Mouse (Mus musculus): Measurements from ENCODE around the gene Nr5a1. TPM values are rescaled to one million over a fixed set of nuclear protein-coding genes. Genes with fewer than 3 reads are reported as not detected.

Gene Nr5a1
- polyA plus RNA-seq, 1 experiment from 2014 or later: 0.09 TPM

- Histone ChIP-seq H3K4me1 (replicated peaks) (peaks cover 8% of the 10 kb centered on the region; the same call in 1 of the 2 replicates), H3K27ac (no peak overlapping the region), H3K36me3 (no peaks in the 10 kb centered on the region), H3K4me3 (no peak overlapping the region), H3K9ac (no peak overlapping the region), H3K9me3 (no peaks in the 10 kb centered on the region), H3K27me3 (peaks cover 20% of the 10 kb centered on the region; the same call in 1 of the 2 replicates), H3K4me2 (peak overlapping the region; percentile 40)
- ATAC-seq (ENCODE audit: low FRiP score): peak; percentile 72; the same call in 1 of the 2 replicates
- 16% methylated on average over 17 of the region's 17 CpGs for WGBS
Measured at GRCm38 (mm10) chr2:38668802-38669580, 45.4 kb downstream of the Nr5a1 start.

GRCm38 (mm10) chr2:38661398-38661797 is 52.9 kb downstream of the Nr5a1 start:
- H3K4me2 ChIP-seq: no peak overlapping the region
- H3K9me3 ChIP-seq: no peaks in the 10 kb centered on the region
- H3K36me3 ChIP-seq: no peaks in the 10 kb centered on the region
- no peak overlapping the region for H3K9ac ChIP-seq
- no peak overlapping the region for H3K27ac ChIP-seq
- H3K27me3 ChIP-seq: 0 out of 2 replicates have a peak, but pooled peaks cover 3% of the 10 kb centered on the region
- no peaks in the 10 kb centered on the region; the same call in 1 of the 2 replicates for H3K4me1 ChIP-seq (replicated peaks)
- ATAC-seq (ENCODE audit: low FRiP score): no peak
- 0% methylated on average over 1 of the region's 1 CpGs for WGBS
- H3K4me3 ChIP-seq: no peak overlapping the region

DNA sequence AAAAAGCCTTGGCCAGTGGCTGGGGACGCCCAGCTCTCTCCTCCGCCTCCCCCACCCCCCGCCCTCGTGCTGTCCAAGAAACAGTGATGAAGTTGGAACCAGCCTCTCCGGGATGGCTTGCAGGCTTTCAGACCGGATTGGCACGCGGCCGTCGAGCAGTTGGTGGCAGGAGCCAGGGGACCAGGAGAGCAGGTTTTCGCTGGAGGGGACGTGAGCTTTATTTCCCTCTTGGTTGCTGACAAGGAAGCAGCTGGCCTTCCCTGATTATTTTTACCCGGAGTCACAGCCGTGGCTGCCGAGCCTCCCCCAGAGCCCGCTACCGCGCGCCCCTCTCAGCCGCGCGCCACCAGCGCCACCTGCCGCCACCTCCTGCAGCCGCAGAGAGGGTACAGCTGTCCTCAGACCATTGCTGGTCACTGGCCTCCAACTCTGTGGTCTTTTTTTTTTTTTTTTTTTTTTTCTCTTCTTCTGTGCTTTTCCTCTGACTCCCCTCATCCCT is 56.0 kb downstream of the Nr5a1 start:
- Histone ChIP-seq H3K9ac (peak overlapping the region; percentile 62), H3K4me3 (peak overlapping the region; percentile 40), H3K27me3 (0 out of 2 replicates have a peak, but pooled peaks cover 6% of the 10 kb centered on the region), H3K4me1 (replicated peaks) (no peaks in the 10 kb centered on the region; the same call in 1 of the 2 replicates), H3K4me2 (peak overlapping the region; percentile 60), H3K36me3 (no peaks in the 10 kb centered on the region), H3K27ac (peak overlapping the region; percentile 55; the same call in 1 of the 2 replicates), H3K9me3 (no peaks in the 10 kb centered on the region)
- WGBS: 1% methylated on average over 25 of the region's 25 CpGs
- peak; percentile 94 for ATAC-seq (ENCODE audit: low FRiP score)

DNA sequence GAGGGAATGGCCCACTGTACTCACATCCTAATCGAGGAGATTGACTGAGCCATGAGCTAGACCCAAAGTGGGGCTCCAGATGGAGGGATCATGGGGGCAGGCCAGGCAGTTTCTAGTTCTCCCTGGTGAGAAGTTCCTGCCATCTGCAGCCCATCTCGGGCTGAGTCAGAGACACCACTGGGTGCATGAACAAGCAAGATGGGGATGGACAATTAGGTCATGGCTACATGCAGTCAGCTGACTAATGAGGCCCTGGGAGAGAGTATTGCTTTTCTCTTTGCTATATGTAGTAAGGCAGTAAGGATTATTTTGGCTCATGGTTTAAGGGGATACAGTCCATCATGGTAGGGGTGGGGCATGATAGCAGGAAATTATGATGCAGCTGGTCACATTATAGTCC is 60.6 kb downstream of the Nr5a1 start:
- H3K4me2 ChIP-seq: no peak overlapping the region
- 0 out of 2 replicates have a peak, but pooled peaks cover 8% of the 10 kb centered on the region for H3K27me3 ChIP-seq
- no peak overlapping the region for H3K27ac ChIP-seq
- WGBS: 83% methylated on average over 2 of the region's 2 CpGs
- ATAC-seq (ENCODE audit: low FRiP score): no peak
- H3K9ac ChIP-seq: no peak overlapping the region
- no peaks in the 10 kb centered on the region for H3K9me3 ChIP-seq
- H3K4me3 ChIP-seq: no peak overlapping the region
- peaks cover 3% of the 10 kb centered on the region for H3K4me1 ChIP-seq (replicated peaks)
- no peaks in the 10 kb centered on the region for H3K36me3 ChIP-seq

DNA sequence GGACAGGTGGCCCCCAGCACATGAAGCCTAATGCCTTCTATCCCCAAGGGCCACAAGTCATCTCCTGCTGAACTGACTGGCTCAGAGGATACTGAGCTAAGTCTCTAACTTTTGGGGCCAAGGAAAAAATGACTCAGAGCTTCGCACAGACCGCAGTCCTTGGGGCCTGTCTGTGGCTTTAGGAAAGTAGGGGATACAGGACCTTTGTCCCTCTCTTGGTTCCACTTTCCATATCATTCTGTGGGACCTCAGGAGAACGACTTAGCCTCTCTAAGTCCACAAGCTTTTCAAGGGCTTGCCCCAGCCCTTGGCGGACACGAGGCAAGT is 61.1 kb downstream of the Nr5a1 start:
- 0 out of 2 replicates have a peak, but pooled peaks cover 8% of the 10 kb centered on the region for H3K27me3 ChIP-seq
- H3K4me2 ChIP-seq: no peak overlapping the region
- no peaks in the 10 kb centered on the region for H3K9me3 ChIP-seq
- peaks cover 3% of the 10 kb centered on the region; the same call in 1 of the 2 replicates for H3K4me1 ChIP-seq (replicated peaks)
- WGBS: 91% methylated on average over 5 of the region's 5 CpGs
- H3K9ac ChIP-seq: peak overlapping the region; percentile 13; the same call in 1 of the 2 replicates
- H3K4me3 ChIP-seq: no peak overlapping the region
- H3K36me3 ChIP-seq: no peaks in the 10 kb centered on the region
- ATAC-seq (ENCODE audit: low FRiP score): no peak
- H3K27ac ChIP-seq: no peak overlapping the region

GRCm38 (mm10) chr2:38652565-38653292 is 61.6 kb downstream of the Nr5a1 start:
- H3K4me2 ChIP-seq: no peak overlapping the region
- ATAC-seq (ENCODE audit: low FRiP score): no peak
- H3K27me3 ChIP-seq: 0 out of 2 replicates have a peak, but pooled peaks cover 8% of the 10 kb centered on the region
- no peaks in the 10 kb centered on the region for H3K36me3 ChIP-seq
- H3K9me3 ChIP-seq: no peaks in the 10 kb centered on the region
- H3K9ac ChIP-seq: peak overlapping the region; percentile 13; the same call in 1 of the 2 replicates
- 69% methylated on average over 10 of the region's 10 CpGs for WGBS
- H3K4me1 ChIP-seq (replicated peaks): peaks cover 5% of the 10 kb centered on the region
- H3K4me3 ChIP-seq: no peak overlapping the region
- 0 out of 2 replicates have a peak overlapping the region, but pooled peaks have one; percentile 20 for H3K27ac ChIP-seq

DNA sequence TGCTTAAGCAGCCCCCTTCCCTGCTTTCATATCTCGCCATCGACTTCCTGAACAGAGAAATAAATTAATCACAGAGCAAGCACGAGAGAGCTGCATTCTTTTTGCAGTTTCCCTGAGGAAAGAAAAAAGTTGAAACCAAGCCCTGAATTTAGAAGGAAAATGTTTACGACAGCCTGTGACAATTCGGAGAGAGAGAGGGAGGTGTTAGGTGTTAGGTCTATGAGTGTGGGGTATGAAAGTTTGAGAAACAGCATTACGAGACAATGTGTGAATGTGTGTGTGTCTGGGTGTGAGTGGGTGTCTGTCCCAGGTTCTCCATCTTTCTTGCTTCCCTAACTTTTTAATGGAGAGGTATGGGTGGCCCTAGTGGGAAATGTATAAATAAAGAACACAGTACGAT is 62.2 kb downstream of the Nr5a1 start:
- Histone ChIP-seq H3K27ac (no peak overlapping the region), H3K4me3 (no peak overlapping the region), H3K36me3 (no peaks in the 10 kb centered on the region), H3K27me3 (0 out of 2 replicates have a peak, but pooled peaks cover 8% of the 10 kb centered on the region), H3K4me1 (replicated peaks) (peaks cover 11% of the 10 kb centered on the region), H3K9ac (no peak overlapping the region), H3K4me2 (no peak overlapping the region), H3K9me3 (no peaks in the 10 kb centered on the region)
- WGBS: 79% methylated on average over 7 of the region's 7 CpGs
- no peak for ATAC-seq (ENCODE audit: low FRiP score)

DNA sequence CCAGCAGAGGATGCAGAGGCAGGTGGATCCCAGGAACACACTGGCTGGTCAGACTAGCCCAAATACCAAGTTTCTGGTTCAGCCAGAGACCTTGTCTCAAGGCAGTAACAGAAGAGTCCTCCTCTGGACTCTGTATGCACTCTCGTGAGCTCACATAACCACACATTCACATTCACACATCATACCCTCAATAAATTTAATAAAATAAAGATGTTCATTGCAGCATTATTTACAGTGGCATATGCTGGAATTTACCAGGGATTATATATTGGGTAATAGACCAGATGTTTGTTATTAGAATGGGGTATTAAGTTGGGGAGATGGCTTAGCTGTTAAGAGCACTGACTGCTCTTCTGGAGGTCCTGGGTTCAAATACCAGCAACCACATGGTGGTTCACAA is 64.0 kb downstream of the Nr5a1 start:
- no peak overlapping the region for H3K27ac ChIP-seq
- 81% methylated on average over 1 of the region's 1 CpGs for WGBS
- no peaks in the 10 kb centered on the region for H3K36me3 ChIP-seq
- H3K4me3 ChIP-seq: no peak overlapping the region
- no peak overlapping the region for H3K9ac ChIP-seq
- no peaks in the 10 kb centered on the region for H3K9me3 ChIP-seq
- no peak overlapping the region for H3K4me2 ChIP-seq
- 0 out of 2 replicates have a peak, but pooled peaks cover 2% of the 10 kb centered on the region for H3K27me3 ChIP-seq
- H3K4me1 ChIP-seq (replicated peaks): peaks cover 19% of the 10 kb centered on the region
- no peak for ATAC-seq (ENCODE audit: low FRiP score)

- no peak overlapping the region for H3K4me3 ChIP-seq
- H3K27ac ChIP-seq: peak overlapping the region; percentile 76
- WGBS: 86% methylated on average over 7 of the region's 7 CpGs
- H3K36me3 ChIP-seq: no peaks in the 10 kb centered on the region
- H3K9me3 ChIP-seq: no peaks in the 10 kb centered on the region
- 0 out of 2 replicates have a peak overlapping the region, but pooled peaks have one; percentile 19 for H3K9ac ChIP-seq
- 0 out of 2 replicates have a peak, but pooled peaks cover 2% of the 10 kb centered on the region for H3K27me3 ChIP-seq
- H3K4me2 ChIP-seq: no peak overlapping the region
- ATAC-seq (ENCODE audit: low FRiP score): no peak
- H3K4me1 ChIP-seq (replicated peaks): peaks cover 27% of the 10 kb centered on the region
Measured at GRCm38 (mm10) chr2:38647661-38648060, 66.7 kb downstream of the Nr5a1 start.

DNA sequence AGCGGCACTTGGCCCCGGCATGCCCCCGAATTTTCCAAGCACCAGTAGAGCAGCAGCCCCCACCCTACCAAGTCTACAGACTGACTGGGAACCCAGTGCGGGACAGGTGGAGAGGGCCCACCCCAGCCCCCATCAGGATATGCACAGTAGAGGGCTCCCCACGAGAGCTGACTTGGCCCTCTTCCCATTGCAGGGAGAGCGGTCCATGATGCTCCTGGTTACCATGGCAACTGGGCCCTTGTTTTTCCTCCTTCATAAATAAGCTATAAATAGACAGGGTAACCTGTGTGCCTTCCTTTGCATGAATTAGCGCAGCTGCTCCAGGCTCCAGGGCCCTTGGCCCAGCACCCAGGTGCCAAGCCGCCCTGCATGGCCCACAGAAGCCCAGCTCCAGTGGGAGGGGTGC is 67.1 kb downstream of the Nr5a1 start:
- WGBS: 52% methylated on average over 8 of the region's 8 CpGs
- H3K4me1 ChIP-seq (replicated peaks): peaks cover 31% of the 10 kb centered on the region
- H3K36me3 ChIP-seq: no peaks in the 10 kb centered on the region
- no peak overlapping the region for H3K4me2 ChIP-seq
- H3K4me3 ChIP-seq: no peak overlapping the region
- 0 out of 2 replicates have a peak, but pooled peaks cover 2% of the 10 kb centered on the region for H3K27me3 ChIP-seq
- 0 out of 2 replicates have a peak overlapping the region, but pooled peaks have one; percentile 19 for H3K9ac ChIP-seq
- H3K9me3 ChIP-seq: no peaks in the 10 kb centered on the region
- ATAC-seq (ENCODE audit: low FRiP score): peak; percentile 55
- H3K27ac ChIP-seq: peak overlapping the region; percentile 76

GRCm38 (mm10) chr2:38645936-38646335 is 68.4 kb downstream of the Nr5a1 start:
- Histone ChIP-seq H3K27ac (no peak overlapping the region), H3K4me2 (no peak overlapping the region), H3K4me1 (replicated peaks) (peaks cover 31% of the 10 kb centered on the region), H3K4me3 (no peak overlapping the region), H3K36me3 (peaks cover 11% of the 10 kb centered on the region), H3K27me3 (0 out of 2 replicates have a peak, but pooled peaks cover 2% of the 10 kb centered on the region), H3K9ac (no peak overlapping the region), H3K9me3 (no peaks in the 10 kb centered on the region)
- whole genome bisulfite sequencing: 2% methylated on average over 3 of the region's 3 CpGs
- peak; percentile 55 for ATAC-seq (ENCODE audit: low FRiP score)

All from hindbrain, embryonic 13.5 days (tissue).